Comparison of ENCODE assay signal across 15 mouse cellular contexts in the genomic region with DNA sequence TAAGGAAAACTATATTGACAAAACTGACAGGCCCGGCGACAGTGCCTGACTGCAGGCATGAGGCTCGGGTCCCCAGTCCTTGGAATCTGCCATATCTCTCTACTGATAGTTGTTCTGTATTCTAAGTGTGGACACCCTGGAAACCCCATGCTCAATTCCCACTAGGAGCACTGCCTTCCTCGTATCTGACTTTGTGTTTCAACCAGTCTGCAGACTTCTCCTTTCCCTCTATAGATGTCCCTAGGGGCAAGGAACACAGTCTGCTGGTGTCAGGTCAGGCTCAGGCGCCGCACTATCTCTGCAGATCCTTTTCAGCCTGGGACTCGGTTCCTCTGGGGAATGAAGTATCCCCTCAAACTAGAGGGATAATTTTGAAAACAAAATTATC. TPM values are rescaled to one million over a fixed set of nuclear protein-coding genes. Genes with fewer than 3 reads are reported as not detected.
DNase-seq lines count a peak whose midpoint lies in the region; ATAC-seq and TF ChIP-seq lines count a peak whose summit lies in the region.
"Had no signal": no experiment of that assay in that cellular context is flagged by ENCODE, and none has a peak within 500 bp of the region (broad histone marks: within the 10 kb centered on the region; RNA-seq: fewer than 3 reads in every experiment).

No protein-coding gene starts in this region.

- TF ChIP-seq EP300 in liver, postnatal 0 days (IDR thresholded peaks at IDR 0.05; ENCODE audit: low read depth), result no peak

- H3K4me3 ChIP-seq in limb, embryonic 13.5 days, result no peak overlapping the region
- H3K4me3 ChIP-seq in limb, embryonic 10.5 days, result no peak overlapping the region
- H3K4me3 ChIP-seq in intestine, embryonic 16.5 days (ENCODE audit: low read length), result no peak overlapping the region
- H3K4me3 ChIP-seq in liver, postnatal 0 days (ENCODE audit: low read depth, low read length), result no peak overlapping the region

- no peak for TF ChIP-seq CTCF in liver, postnatal 0 days (IDR thresholded peaks at IDR 0.05; ENCODE audit: low read depth)

- no peak overlapping the region for H3K27ac ChIP-seq in limb, embryonic 13.5 days
- no peak overlapping the region for H3K27ac ChIP-seq in limb, embryonic 10.5 days
- H3K27ac ChIP-seq in intestine, embryonic 16.5 days (ENCODE audit: low read length), result peak overlapping the region; percentile 96
- peak overlapping the region; percentile 76 for H3K27ac ChIP-seq in liver, postnatal 0 days (ENCODE audit: low read depth)
- H3K27ac ChIP-seq: forebrain, embryonic 12.5 days; hindbrain, embryonic 13.5 days; lung, embryonic 15.5 days; midbrain, embryonic 13.5 days had no signal

- 0 out of 2 replicates have a peak overlapping the region, but pooled peaks have one; percentile 67 for H3K4me2 ChIP-seq in limb, embryonic 13.5 days (replicated peaks)
- H3K4me2 ChIP-seq in intestine, embryonic 16.5 days (ENCODE audit: low read depth, low read length), result peak overlapping the region; percentile 19; the same call in 1 of the 2 replicates
- H3K4me2 ChIP-seq in liver, postnatal 0 days (ENCODE audit: low read depth, low read length), result peak overlapping the region; percentile 70

- no peak overlapping the region for H3K9ac ChIP-seq in limb, embryonic 13.5 days
- peak overlapping the region; percentile 69 for H3K9ac ChIP-seq in intestine, embryonic 16.5 days (ENCODE audit: low read depth, low read length)
- H3K9ac ChIP-seq in liver, postnatal 0 days (replicated peaks), result peak overlapping the region; percentile 13
- H3K9ac ChIP-seq: lung, embryonic 15.5 days had no signal

- no peaks in the 10 kb centered on the region for H3K4me1 ChIP-seq in limb, embryonic 13.5 days
- peaks cover 22% of the 10 kb centered on the region for H3K4me1 ChIP-seq in limb, embryonic 10.5 days
- peaks cover 19% of the 10 kb centered on the region for H3K4me1 ChIP-seq in intestine, embryonic 16.5 days (ENCODE audit: control insufficient read depth, insufficient read depth, low read length)
- peaks cover 37% of the 10 kb centered on the region for H3K4me1 ChIP-seq in liver, postnatal 0 days (ENCODE audit: insufficient read depth)

- no peak for DNase-seq in limb, embryonic 10.5 days (ENCODE audit: low spot score)
- peak; percentile 52 for DNase-seq in MEL-GATA-1-ER (ENCODE audit: extremely low read depth, low read depth)
- DNase-seq in liver, postnatal 0 days, result no peak
- DNase-seq in cerebellum, adult 11 months, result no peak
- DNase-seq in kidney, postnatal 4 days, result no peak
- DNase-seq: gastrocnemius, postnatal 36 days; kidney, adult 18-20 months had no signal

- no peaks in the 10 kb centered on the region for H3K36me3 ChIP-seq in limb, embryonic 13.5 days
- H3K36me3 ChIP-seq in limb, embryonic 10.5 days, result no peaks in the 10 kb centered on the region
- no peaks in the 10 kb centered on the region for H3K36me3 ChIP-seq in intestine, embryonic 16.5 days (ENCODE audit: control insufficient read depth, insufficient read depth, low read length)
- H3K36me3 ChIP-seq in liver, postnatal 0 days (replicated peaks; ENCODE audit: insufficient read depth, low read length), result no peaks in the 10 kb centered on the region
- H3K36me3 ChIP-seq: forebrain, embryonic 12.5 days; hindbrain, embryonic 13.5 days; lung, embryonic 15.5 days; midbrain, embryonic 13.5 days had no signal

- peaks cover 16% of the 10 kb centered on the region; the same call in 1 of the 2 replicates for H3K27me3 ChIP-seq in limb, embryonic 13.5 days
- H3K27me3 ChIP-seq in limb, embryonic 10.5 days (ENCODE audit: low read depth, poor library complexity, severe bottlenecking), result peaks cover 38% of the 10 kb centered on the region
- H3K27me3 ChIP-seq in intestine, embryonic 16.5 days (replicated peaks; ENCODE audit: control insufficient read depth, insufficient read depth, low read length), result no peaks in the 10 kb centered on the region
- H3K27me3 ChIP-seq in liver, postnatal 0 days (ENCODE audit: insufficient read depth, low read length), result no peaks in the 10 kb centered on the region
- H3K27me3 ChIP-seq: lung, embryonic 15.5 days had no signal

- no peak for ATAC-seq in limb, embryonic 13.5 days (ENCODE audit: low FRiP score, low read depth)
- ATAC-seq in intestine, embryonic 16.5 days, result no peak
- ATAC-seq in liver, postnatal 0 days, result no peak

- WGBS in limb, embryonic 13.5 days, result 76% methylated on average over 7 of the region's 7 CpGs
- WGBS in limb, embryonic 10.5 days, result 83% methylated on average over 7 of the region's 7 CpGs
- 69% methylated on average over 7 of the region's 7 CpGs for WGBS in intestine, embryonic 16.5 days
- 56% methylated on average over 7 of the region's 7 CpGs for WGBS in liver, postnatal 0 days (ENCODE audit: insufficient replicate concordance)

- H3K9me3 ChIP-seq in limb, embryonic 13.5 days, result no peaks in the 10 kb centered on the region
- H3K9me3 ChIP-seq in limb, embryonic 10.5 days (replicated peaks), result no peaks in the 10 kb centered on the region
- no peaks in the 10 kb centered on the region for H3K9me3 ChIP-seq in intestine, embryonic 16.5 days (ENCODE audit: control insufficient read depth, low read length)
- no peaks in the 10 kb centered on the region for H3K9me3 ChIP-seq in liver, postnatal 0 days (ENCODE audit: low read length)
- H3K9me3 ChIP-seq: forebrain, embryonic 12.5 days; hindbrain, embryonic 13.5 days; lung, embryonic 15.5 days; midbrain, embryonic 13.5 days had no signal

RNA-seq across cellular contexts. Expression of a gene that starts 2.9 kb away (rescaled TPM):
- polyA plus RNA-seq in limb, embryonic 13.5 days (2015; fragmentation: Nextera tagmentation; extraction: Ambion mirVana), result 0.33 and 0.68 TPM in 2 replicates
- 3.6 and 4.4 TPM in 2 replicates for polyA plus RNA-seq in limb, embryonic 10.5 days (2016; fragmentation: Nextera tagmentation; extraction: Ambion mirVana)
- polyA plus RNA-seq in intestine, embryonic 16.5 days (2015; fragmentation: Nextera tagmentation; extraction: Ambion mirVana), result 148 and 174 TPM in 2 replicates
- 18.6 and 27.8 TPM in 2 replicates for polyA plus RNA-seq in liver, postnatal 0 days (2015; fragmentation: Nextera tagmentation; extraction: Ambion mirVana)
- polyA plus RNA-seq: embryonic facial prominence, embryonic 14.5 days; midbrain, embryonic 13.5 days; thymus, postnatal 0 days had no signal

RNA-seq across cellular contexts. Expression of a gene that starts 26.9 kb away (rescaled TPM):
- 2.0 and 3.0 TPM in 2 replicates for polyA plus RNA-seq in limb, embryonic 13.5 days (2015; fragmentation: Nextera tagmentation; extraction: Ambion mirVana)
- 1.3 and 1.6 TPM in 2 replicates for polyA plus RNA-seq in limb, embryonic 10.5 days (2016; fragmentation: Nextera tagmentation; extraction: Ambion mirVana)
- polyA plus RNA-seq in intestine, embryonic 16.5 days (2015; fragmentation: Nextera tagmentation; extraction: Ambion mirVana), result 2.0 TPM in 2 replicates
- polyA plus RNA-seq in liver, postnatal 0 days (2015; fragmentation: Nextera tagmentation; extraction: Ambion mirVana), result 0.19 and 0.49 TPM in 2 replicates

RNA-seq across cellular contexts. Expression of a gene that starts 31.3 kb away (rescaled TPM):
- 194 and 207 TPM in 2 replicates for polyA plus RNA-seq in limb, embryonic 13.5 days (2015; fragmentation: Nextera tagmentation; extraction: Ambion mirVana)
- 361 and 405 TPM in 2 replicates for polyA plus RNA-seq in limb, embryonic 10.5 days (2016; fragmentation: Nextera tagmentation; extraction: Ambion mirVana)
- 625 and 664 TPM in 2 replicates for polyA plus RNA-seq in intestine, embryonic 16.5 days (2015; fragmentation: Nextera tagmentation; extraction: Ambion mirVana)
- polyA plus RNA-seq in liver, postnatal 0 days (2015; fragmentation: Nextera tagmentation; extraction: Ambion mirVana), result 75.8 and 82.2 TPM in 2 replicates

RNA-seq across cellular contexts. Expression of a gene that starts 31.5 kb away (rescaled TPM):
- 32.3 and 36.6 TPM in 2 replicates for polyA plus RNA-seq in limb, embryonic 13.5 days (2015; fragmentation: Nextera tagmentation; extraction: Ambion mirVana)
- polyA plus RNA-seq in limb, embryonic 10.5 days (2016; fragmentation: Nextera tagmentation; extraction: Ambion mirVana), result 40.1 and 44.8 TPM in 2 replicates
- polyA plus RNA-seq in intestine, embryonic 16.5 days (2015; fragmentation: Nextera tagmentation; extraction: Ambion mirVana), result 17.3 and 18.0 TPM in 2 replicates
- 5.0 and 5.7 TPM in 2 replicates for polyA plus RNA-seq in liver, postnatal 0 days (2015; fragmentation: Nextera tagmentation; extraction: Ambion mirVana)

RNA-seq across cellular contexts. Expression of a gene that starts 32.2 kb away (rescaled TPM):
- not detected in 2 replicates for polyA plus RNA-seq in limb, embryonic 13.5 days (2015; fragmentation: Nextera tagmentation; extraction: Ambion mirVana)
- polyA plus RNA-seq in limb, embryonic 10.5 days (2016; fragmentation: Nextera tagmentation; extraction: Ambion mirVana), result 0.09 TPM in 1 of 2 replicates, not detected in the other
- 0.09 TPM in 1 of 2 replicates, not detected in the other for polyA plus RNA-seq in intestine, embryonic 16.5 days (2015; fragmentation: Nextera tagmentation; extraction: Ambion mirVana)
- not detected in 2 replicates for polyA plus RNA-seq in liver, postnatal 0 days (2015; fragmentation: Nextera tagmentation; extraction: Ambion mirVana)
- polyA plus RNA-seq: embryonic facial prominence, embryonic 14.5 days; forebrain, embryonic 12.5 days; hindbrain, embryonic 13.5 days; midbrain, embryonic 13.5 days; thymus, postnatal 0 days had no signal

Comparison
In these comparisons a context has a peak if more than half of its experiments do, and no peak if none do; other contexts are left out.
1. H3K27ac ChIP-seq: peak in intestine, embryonic 16.5 days (single experiment) and liver, postnatal 0 days (single experiment); none in limb, embryonic 13.5 days (single experiment) and limb, embryonic 10.5 days (single experiment).
2. H3K4me2 ChIP-seq: peak in every context shown above with its lines; median percentile 70 in liver, postnatal 0 days; 67 in limb, embryonic 13.5 days; 19 in intestine, embryonic 16.5 days.